Mouse (Mus musculus) neural tube, embryonic 14.5 days (tissue): ENCODE data around the gene Celsr3. TPM values are rescaled to one million over a fixed set of nuclear protein-coding genes. Genes with fewer than 3 reads are reported as not detected.

ENCODE experiments used
- ATAC-seq: fragments of 200-750 bp; cut with Nextera tagmentation; 2 replicates; pipeline ENCODE4 v1.8.0; 2017; ENCODE audit warnings: low read depth, mild to moderate bottlenecking, moderate TSS enrichment, moderate library complexity
- H3K27ac ChIP-seq: fragments of 300-500 bp; sonication (generic); 2 replicates; pipeline ENCODE4 v1.5.1; 2014; ENCODE audit warnings: low read depth, mild to moderate bottlenecking, control low read depth, low read length, moderate library complexity, mixed read lengths
- H3K27me3 ChIP-seq: fragments of 300-500 bp; sonication (generic); 2 replicates; pipeline ENCODE4 v1.6.1; 2014; ENCODE audit warnings: low read length; ENCODE audit not compliant: control insufficient read depth, insufficient read depth
- H3K36me3 ChIP-seq: fragments of 300-500 bp; sonication (generic); 2 replicates; pipeline ENCODE4 v1.6.1; 2014; ENCODE audit warnings: low read length, mixed read lengths; ENCODE audit not compliant: control insufficient read depth, insufficient read depth
- H3K4me1 ChIP-seq: fragments of 300-500 bp; sonication (generic); 2 replicates; pipeline ENCODE4 v1.6.1; 2014; ENCODE audit warnings: low read length; ENCODE audit not compliant: control insufficient read depth, insufficient read depth
- H3K4me2 ChIP-seq: fragments of 300-500 bp; sonication (generic); 2 replicates; pipeline ENCODE4 v1.6.1; 2014; ENCODE audit warnings: mild to moderate bottlenecking, low read depth, low read length, control low read depth
- H3K4me3 ChIP-seq: fragments of 300-500 bp; sonication (generic); 2 replicates; pipeline ENCODE4 v1.5.1; 2014; ENCODE audit warnings: low read depth, low read length, control low read depth, mixed read lengths
- H3K9ac ChIP-seq: fragments of 300-500 bp; sonication (generic); replicated peaks from 2 replicates; pipeline ENCODE4 v1.6.1; 2014; ENCODE audit warnings: low read depth, mild to moderate bottlenecking, control low read depth, low read length, mixed read lengths
- H3K9me3 ChIP-seq: fragments of 300-500 bp; sonication (generic); 2 replicates; pipeline ENCODE4 v1.6.1; 2016; ENCODE audit warnings: low read length; ENCODE audit not compliant: control insufficient read depth
- WGBS: fragments of 180-500 bp; shearing (Covaris S2); extraction: QIAGEN DNeasy Blood & Tissue Kit; methylation state at CpG from one replicate; pipeline ENCODE4 v1.1.7; 2014; 5-methylcytosine and 5-hydroxymethylcytosine counted together
- polyA plus RNA-seq: library from polyadenylated mRNA; unstranded; fragments of >200 nt; fragmentation: Nextera tagmentation; extraction: Ambion mirVana; gene quantifications from 2 replicates; pipeline ENCODE4 v1.2.1, GENCODE M21; 2014

Celsr3 gene
- polyA plus RNA-seq, 1 experiment from 2014 or later = 21.6 TPM

DNA sequence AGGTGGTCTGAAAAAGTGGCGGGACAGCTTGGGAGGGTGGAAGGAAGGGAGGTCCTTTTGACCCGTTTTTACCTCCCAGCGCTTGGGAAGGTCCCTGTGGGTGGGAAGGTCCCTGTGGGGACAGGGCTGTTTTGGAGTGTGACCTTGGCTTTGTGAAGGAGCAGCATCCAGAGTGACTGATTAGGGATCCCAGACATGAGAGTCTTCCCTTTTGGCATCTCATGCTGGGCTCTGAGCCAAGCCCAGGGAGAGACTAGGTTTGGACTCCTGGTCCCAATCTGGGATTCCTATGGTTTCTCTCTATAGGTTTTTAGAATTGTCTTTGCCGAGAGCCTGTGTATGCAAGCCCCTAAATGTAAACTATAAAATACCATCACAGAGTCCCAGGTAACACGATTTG, 15.6 kb upstream of the Celsr3 start:
- no peak for ATAC-seq
- H3K27me3 ChIP-seq = no peaks in the 10 kb centered on the region
- no peak overlapping the region for H3K27ac ChIP-seq
- H3K36me3 ChIP-seq = peaks cover 47% of the 10 kb centered on the region
- no peaks in the 10 kb centered on the region for H3K9me3 ChIP-seq
- H3K4me1 ChIP-seq = no peaks in the 10 kb centered on the region; the same call in 1 of the 2 replicates
- H3K9ac ChIP-seq = no peak overlapping the region
- 81% methylated on average over 5 of the region's 5 CpGs for WGBS
- no peak overlapping the region for H3K4me3 ChIP-seq
- H3K4me2 ChIP-seq = no peak overlapping the region

DNA sequence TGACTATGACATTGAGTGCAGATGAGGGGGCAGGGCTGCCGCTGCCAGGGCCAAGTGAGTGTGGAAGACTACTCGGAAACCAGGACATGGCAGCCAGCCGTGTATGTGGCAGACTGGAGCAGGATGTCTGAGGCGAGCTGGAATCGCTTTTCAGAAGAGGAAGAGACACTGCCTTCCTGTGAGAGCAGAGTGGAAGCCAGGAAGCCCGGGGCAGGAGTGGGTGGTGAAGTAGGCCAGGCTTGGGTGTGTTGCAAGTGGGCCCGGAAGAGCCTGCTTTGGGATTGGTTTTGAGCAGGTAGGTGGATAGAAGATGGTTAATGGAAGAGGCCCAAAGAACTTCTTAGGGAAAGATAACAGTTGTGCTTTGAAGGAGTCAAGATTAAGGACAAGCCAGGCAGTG, 10.6 kb upstream of the Celsr3 start:
- Histone ChIP-seq H3K27ac (no peak overlapping the region), H3K9me3 (no peaks in the 10 kb centered on the region), H3K36me3 (peaks cover 53% of the 10 kb centered on the region), H3K4me3 (no peak overlapping the region), H3K4me1 (no peaks in the 10 kb centered on the region), H3K9ac (no peak overlapping the region), H3K4me2 (no peak overlapping the region), H3K27me3 (no peaks in the 10 kb centered on the region)
- 94% methylated on average over 7 of the region's 7 CpGs for WGBS
- no peak for ATAC-seq

DNA sequence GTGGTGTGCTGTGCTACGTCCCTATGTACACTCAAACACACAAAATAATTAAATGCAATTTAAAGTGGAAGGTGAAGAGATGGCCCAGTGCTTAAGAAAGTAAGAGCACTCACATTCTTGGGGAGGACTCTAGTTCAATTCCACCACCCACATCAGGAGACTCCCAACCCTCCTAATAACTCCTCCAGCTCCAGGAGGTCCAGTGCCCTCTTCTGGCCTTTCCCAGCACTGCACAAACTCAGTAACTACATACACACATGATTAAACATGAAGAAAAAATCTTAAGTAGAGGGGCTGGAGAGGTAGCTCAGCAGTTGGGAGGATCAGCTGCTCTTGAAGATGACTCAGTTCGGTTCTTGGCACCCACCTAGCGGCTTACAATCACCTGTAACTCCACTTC, 6.6 kb upstream of the Celsr3 start:
- H3K4me3 ChIP-seq = no peak overlapping the region
- H3K4me2 ChIP-seq = no peak overlapping the region
- 66% methylated on average over 3 of the region's 3 CpGs for WGBS
- H3K4me1 ChIP-seq = no peaks in the 10 kb centered on the region
- H3K27ac ChIP-seq = no peak overlapping the region
- no peak overlapping the region for H3K9ac ChIP-seq
- peaks cover 29% of the 10 kb centered on the region for H3K36me3 ChIP-seq
- no peak for ATAC-seq
- H3K27me3 ChIP-seq = no peaks in the 10 kb centered on the region
- no peaks in the 10 kb centered on the region for H3K9me3 ChIP-seq

DNA sequence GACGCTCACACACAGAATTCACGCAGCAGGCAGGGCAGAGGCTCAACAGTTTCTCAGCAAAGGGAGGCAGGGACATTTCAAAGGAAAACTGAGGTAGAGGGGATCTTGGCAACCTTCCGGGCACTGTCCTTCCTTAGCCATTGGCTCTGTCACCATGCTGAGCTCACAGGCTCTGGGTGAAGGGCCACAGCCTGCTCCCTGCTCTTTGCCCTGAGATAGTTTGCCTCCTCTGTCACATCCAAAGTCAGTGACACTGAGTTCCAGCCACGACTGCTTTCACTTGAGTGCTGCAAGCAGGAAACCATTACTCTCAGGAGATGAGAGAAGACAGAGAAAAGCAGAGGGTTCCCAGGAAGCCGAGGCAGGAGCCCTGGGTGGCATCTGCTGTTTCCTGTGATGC, 6.0 kb upstream of the Celsr3 start:
- Histone ChIP-seq H3K27ac (no peak overlapping the region), H3K36me3 (peaks cover 23% of the 10 kb centered on the region), H3K9ac (no peak overlapping the region), H3K9me3 (no peaks in the 10 kb centered on the region), H3K4me3 (no peak overlapping the region), H3K4me2 (no peak overlapping the region), H3K4me1 (no peaks in the 10 kb centered on the region), H3K27me3 (no peaks in the 10 kb centered on the region)
- 77% methylated on average over 5 of the region's 5 CpGs for WGBS
- ATAC-seq = no peak

DNA sequence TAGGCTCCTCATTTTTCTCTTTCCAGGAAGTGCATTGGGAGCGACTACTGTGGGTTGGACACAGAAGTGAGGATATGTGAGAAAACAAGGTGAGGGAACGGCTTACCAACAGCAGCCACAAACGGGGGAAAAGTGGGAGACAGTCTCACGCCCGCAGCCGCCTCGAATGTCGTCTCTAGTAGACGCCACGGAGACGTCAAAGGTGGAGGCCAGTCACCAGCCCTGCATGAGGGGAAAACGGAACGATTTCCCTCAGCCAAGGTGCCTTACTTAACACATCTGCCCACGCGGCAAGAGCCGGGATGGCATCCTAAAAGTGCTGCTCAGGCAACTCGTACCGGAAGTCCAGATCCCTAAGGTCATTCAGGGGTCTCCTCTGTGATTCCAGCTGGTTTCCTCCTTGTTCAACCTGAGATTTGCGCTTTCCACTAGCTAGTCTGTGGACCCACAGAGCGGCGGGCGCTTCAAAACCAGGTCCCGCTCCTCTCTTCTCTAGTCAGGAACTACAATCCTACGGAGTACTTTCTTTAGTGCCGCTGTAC, 1.9 kb upstream of the Celsr3 start:
- H3K4me2 ChIP-seq = peak overlapping the region; percentile 86
- H3K36me3 ChIP-seq = peaks cover 15% of the 10 kb centered on the region; the same call in 1 of the 2 replicates
- H3K4me1 ChIP-seq = peaks cover 13% of the 10 kb centered on the region
- peak; percentile 0; the same call in 1 of the 2 replicates for ATAC-seq
- peak overlapping the region; percentile 75 for H3K4me3 ChIP-seq
- H3K9ac ChIP-seq = peak overlapping the region; percentile 53
- H3K9me3 ChIP-seq = no peaks in the 10 kb centered on the region
- 2% methylated on average over 25 of the region's 25 CpGs for WGBS
- H3K27me3 ChIP-seq = peaks cover 4% of the 10 kb centered on the region; the same call in 1 of the 2 replicates
- H3K27ac ChIP-seq = peak overlapping the region; percentile 82; the same call in 1 of the 2 replicates

DNA sequence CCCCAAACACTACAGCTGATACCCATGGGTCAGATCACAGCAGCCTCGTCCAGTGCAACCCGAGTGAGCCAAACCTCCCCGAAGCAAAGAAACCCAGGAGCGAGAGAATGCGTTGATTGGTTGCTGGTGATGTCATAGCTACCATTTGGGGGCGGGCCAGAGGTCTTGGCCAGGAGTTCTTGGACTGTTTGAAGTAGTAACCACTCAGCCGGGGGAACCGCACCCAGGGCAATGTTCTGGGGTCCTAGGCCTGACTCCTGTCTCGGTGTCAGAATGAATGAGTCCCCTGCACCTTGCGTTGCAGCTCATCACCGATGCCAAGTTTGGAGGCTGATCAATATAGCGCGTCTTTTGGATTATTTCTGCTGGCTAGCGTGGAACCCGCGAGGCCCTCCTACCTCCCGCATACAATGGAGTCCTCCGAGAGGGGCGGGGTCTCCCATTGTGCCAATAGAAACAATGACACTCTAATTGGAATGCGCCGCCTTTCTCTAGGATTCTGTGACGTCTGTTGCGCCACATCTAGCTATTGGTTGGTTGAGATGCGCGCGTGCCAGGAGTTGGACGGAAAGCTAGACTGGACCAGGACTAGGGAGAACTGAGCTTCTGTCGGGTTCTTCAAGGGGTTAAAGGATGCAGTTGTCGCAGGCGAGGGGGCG, 1.2 kb upstream of the Celsr3 start:
- ATAC-seq = peak; percentile 90
- peaks cover 15% of the 10 kb centered on the region for H3K4me1 ChIP-seq
- peak overlapping the region; percentile 84 for H3K9ac ChIP-seq
- H3K27me3 ChIP-seq = peaks cover 4% of the 10 kb centered on the region; the same call in 1 of the 2 replicates
- no peaks in the 10 kb centered on the region for H3K9me3 ChIP-seq
- H3K36me3 ChIP-seq = peaks cover 19% of the 10 kb centered on the region; the same call in 1 of the 2 replicates
- H3K4me3 ChIP-seq = peak overlapping the region; percentile 75
- under 1% methylated on average over 31 of the region's 31 CpGs for WGBS
- H3K27ac ChIP-seq = peak overlapping the region; percentile 82
- peak overlapping the region; percentile 86 for H3K4me2 ChIP-seq

DNA sequence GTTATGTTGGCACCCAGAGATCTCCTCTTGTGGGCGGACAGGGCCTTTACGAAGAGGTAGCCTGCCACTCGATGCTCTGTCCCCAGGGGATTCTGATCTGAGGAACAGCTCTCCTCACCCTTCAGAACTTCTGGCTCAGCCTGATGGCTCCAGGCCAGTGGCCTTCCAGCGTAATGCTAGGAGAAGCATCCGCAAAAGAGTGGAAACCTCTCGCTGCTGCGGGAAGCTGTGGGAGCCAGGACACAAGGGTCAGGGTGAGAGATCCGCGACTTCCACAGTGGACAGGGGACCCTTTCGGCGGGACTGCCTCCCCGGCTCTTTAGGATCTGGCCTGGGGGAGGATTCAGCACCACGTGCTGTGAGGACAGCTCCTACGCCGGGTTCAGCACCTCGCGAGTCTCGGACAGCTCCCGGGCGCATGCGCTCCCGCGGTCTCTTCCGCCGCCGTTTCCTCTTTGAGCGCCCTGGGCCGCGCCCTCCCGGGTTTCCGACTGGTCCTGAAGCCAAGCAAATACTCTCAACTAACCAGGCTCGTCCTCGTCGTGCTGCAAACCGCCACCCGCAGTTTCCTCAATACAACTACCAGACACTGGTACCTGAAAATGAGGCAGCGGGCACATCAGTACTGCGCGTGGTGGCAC, 700 bp downstream of the Celsr3 start:
- H3K4me1 ChIP-seq = peaks cover 34% of the 10 kb centered on the region
- ATAC-seq = no peak
- peak overlapping the region; percentile 84 for H3K9ac ChIP-seq
- peak overlapping the region; percentile 82 for H3K27ac ChIP-seq
- 2% methylated on average over 39 of the region's 39 CpGs for WGBS
- peak overlapping the region; percentile 86 for H3K4me2 ChIP-seq
- H3K9me3 ChIP-seq = no peaks in the 10 kb centered on the region
- peaks cover 19% of the 10 kb centered on the region; the same call in 1 of the 2 replicates for H3K36me3 ChIP-seq
- H3K4me3 ChIP-seq = peak overlapping the region; percentile 75
- peaks cover 4% of the 10 kb centered on the region for H3K27me3 ChIP-seq

DNA sequence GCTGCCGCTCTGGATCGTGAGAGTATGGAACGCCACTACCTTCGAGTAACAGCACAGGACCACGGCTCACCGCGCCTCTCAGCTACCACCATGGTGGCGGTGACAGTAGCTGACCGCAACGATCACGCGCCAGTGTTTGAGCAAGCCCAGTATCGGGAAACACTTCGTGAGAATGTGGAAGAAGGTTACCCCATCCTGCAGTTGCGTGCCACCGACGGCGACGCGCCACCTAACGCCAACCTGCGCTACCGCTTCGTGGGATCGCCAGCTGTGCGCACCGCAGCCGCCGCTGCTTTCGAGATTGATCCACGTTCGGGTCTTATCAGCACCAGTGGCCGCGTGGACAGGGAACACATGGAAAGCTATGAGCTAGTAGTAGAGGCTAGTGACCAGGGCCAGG, 1.3 kb downstream of the Celsr3 start:
- H3K9ac ChIP-seq = peak overlapping the region; percentile 84; the same call in 1 of the 2 replicates
- WGBS = 14% methylated on average over 34 of the region's 34 CpGs
- peak overlapping the region; percentile 86 for H3K4me2 ChIP-seq
- H3K4me1 ChIP-seq = peaks cover 40% of the 10 kb centered on the region
- no peak for ATAC-seq
- H3K27me3 ChIP-seq = peaks cover 4% of the 10 kb centered on the region
- peak overlapping the region; percentile 75 for H3K4me3 ChIP-seq
- H3K36me3 ChIP-seq = peaks cover 19% of the 10 kb centered on the region; the same call in 1 of the 2 replicates
- no peaks in the 10 kb centered on the region for H3K9me3 ChIP-seq
- H3K27ac ChIP-seq = no peak overlapping the region

DNA sequence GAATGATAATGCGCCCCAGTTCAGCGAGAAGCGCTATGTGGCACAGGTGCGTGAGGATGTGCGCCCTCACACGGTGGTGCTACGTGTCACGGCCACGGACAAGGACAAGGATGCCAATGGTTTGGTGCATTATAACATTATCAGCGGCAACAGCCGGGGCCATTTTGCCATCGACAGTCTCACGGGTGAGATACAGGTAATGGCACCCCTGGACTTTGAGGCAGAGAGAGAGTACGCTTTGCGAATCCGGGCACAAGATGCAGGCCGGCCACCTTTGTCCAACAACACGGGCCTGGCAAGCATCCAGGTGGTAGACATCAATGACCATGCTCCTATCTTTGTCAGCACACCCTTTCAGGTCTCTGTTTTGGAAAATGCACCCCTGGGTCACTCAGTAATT, 1.8 kb downstream of the Celsr3 start:
- Histone ChIP-seq H3K4me3 (peak overlapping the region; percentile 75), H3K9me3 (no peaks in the 10 kb centered on the region), H3K4me2 (peak overlapping the region; percentile 86), H3K4me1 (peaks cover 43% of the 10 kb centered on the region), H3K9ac (no peak overlapping the region), H3K27me3 (peaks cover 4% of the 10 kb centered on the region), H3K27ac (no peak overlapping the region), H3K36me3 (peaks cover 19% of the 10 kb centered on the region; the same call in 1 of the 2 replicates)
- ATAC-seq = no peak
- WGBS = 67% methylated on average over 18 of the region's 18 CpGs
